Mouse (Mus musculus) 416B (cell line): ENCODE measurements around the gene Klhl12.
"Not testable (repeated sequence)": the region's sequence is repeated elsewhere in the genome, so short reads cannot be mapped to it uniquely, and the experiment has no call there.

ENCODE experiments used
- DNase-seq: peaks from one replicate; pipeline ENCODE4 v3.0.0; 2011; ENCODE audit warnings: low read depth

Klhl12 gene

GRCm38 (mm10) chr1:134454904-134455824 lies at the start of gene Klhl12:
Gene Klhl12 (plus strand): TSS chr1:134455531.
- peak; percentile 90 for DNase-seq

- peak; percentile 61 for DNase-seq
These were observed 48.9 kb upstream of the Klhl12 start for GRCm38 (mm10) chr1:134406414-134406771.

GRCm38 (mm10) chr1:134408080-134408479 lies 47.3 kb upstream of the Klhl12 start:
- no peak for DNase-seq

- DNase-seq: peak; percentile 36
These were observed 43.4 kb upstream of the Klhl12 start for GRCm38 (mm10) chr1:134411706-134412629.

- no peak for DNase-seq
These were observed 41.3 kb upstream of the Klhl12 start for GRCm38 (mm10) chr1:134414038-134414437.

- peak; percentile 33 for DNase-seq
These were observed 40.7 kb upstream of the Klhl12 start for GRCm38 (mm10) chr1:134414501-134415167.

- DNase-seq: peak; percentile 96
These were observed 40.0 kb upstream of the Klhl12 start, which contains the start of gene Adipor1 for GRCm38 (mm10) chr1:134415168-134415831. Gene Adipor1 (plus strand): TSS chr1:134415378.

- peak; percentile 38 for DNase-seq
These were observed 36.8 kb upstream of the Klhl12 start for GRCm38 (mm10) chr1:134418414-134418975.

- peak; percentile 56 for DNase-seq
These were observed 36.2 kb upstream of the Klhl12 start for GRCm38 (mm10) chr1:134419176-134419575.

GRCm38 (mm10) chr1:134419751-134420458 lies 35.4 kb upstream of the Klhl12 start:
- peak; percentile 91 for DNase-seq

GRCm38 (mm10) chr1:134423911-134424310 lies 31.4 kb upstream of the Klhl12 start:
- no peak for DNase-seq

- DNase-seq: no peak
These were observed 29.0 kb upstream of the Klhl12 start for GRCm38 (mm10) chr1:134426289-134426688.

GRCm38 (mm10) chr1:134433002-134433401 lies 22.3 kb upstream of the Klhl12 start:
- DNase-seq: no peak

- DNase-seq: no peak
These were observed 21.9 kb upstream of the Klhl12 start for GRCm38 (mm10) chr1:134433473-134433872.

GRCm38 (mm10) chr1:134435414-134435813 lies 19.9 kb upstream of the Klhl12 start:
- DNase-seq: peak; percentile 88

- no peak for DNase-seq
These were observed 14.9 kb upstream of the Klhl12 start for GRCm38 (mm10) chr1:134440437-134440836.

- not testable (repeated sequence) for DNase-seq
These were observed 13.6 kb upstream of the Klhl12 start for GRCm38 (mm10) chr1:134441737-134442136.

- DNase-seq: no peak
These were observed 12.9 kb upstream of the Klhl12 start for GRCm38 (mm10) chr1:134442394-134442793.

- not testable (repeated sequence) for DNase-seq
These were observed 12.0 kb upstream of the Klhl12 start for GRCm38 (mm10) chr1:134443288-134443687.

- DNase-seq: no peak
These were observed 9.9 kb upstream of the Klhl12 start for GRCm38 (mm10) chr1:134445418-134445817.
